Mouse (Mus musculus) limb, embryonic 11.5 days (tissue): ENCODE data around the gene Prkn. TPM values are rescaled to one million over a fixed set of nuclear protein-coding genes. Genes with fewer than 3 reads are reported as not detected.
A peak's percentile ranks its signal among the peaks of the same experiment; 100 is the strongest.

Experiments
- ATAC-seq: fragments of 200-750 bp; cut with Nextera tagmentation; 2 replicates; pipeline ENCODE4 v1.8.0; 2017; ENCODE audit warnings: low read depth; ENCODE audit not compliant: insufficient number of reproducible peaks, low FRiP score, low TSS enrichment
- DNase-seq: peaks from one replicate; pipeline ENCODE4 v3.0.0-alpha.2; 2015; ENCODE audit warnings: low spot score
- H3K27ac ChIP-seq: fragments of 300-500 bp; sonication (generic); replicated peaks from 2 replicates; pipeline ENCODE4 v1.5.1; 2014; ENCODE audit warnings: low read depth, mild to moderate bottlenecking, low read length
- H3K27me3 ChIP-seq: fragments of 300-500 bp; sonication (generic); 2 replicates; pipeline ENCODE4 v1.6.1; 2014; ENCODE audit warnings: mild to moderate bottlenecking, low read length, mixed read lengths; ENCODE audit not compliant: control insufficient read depth, insufficient read depth
- H3K36me3 ChIP-seq: fragments of 300-500 bp; sonication (generic); 2 replicates; pipeline ENCODE4 v1.6.1; 2014; ENCODE audit warnings: mild to moderate bottlenecking, low read length, moderate library complexity, mixed read lengths; ENCODE audit not compliant: control insufficient read depth, insufficient read depth
- H3K4me1 ChIP-seq: fragments of 300-500 bp; sonication (generic); 2 replicates; pipeline ENCODE4 v1.6.1; 2014; ENCODE audit warnings: low read length, mixed read lengths; ENCODE audit not compliant: control insufficient read depth, insufficient read depth
- H3K4me2 ChIP-seq: fragments of 300-500 bp; sonication (generic); 2 replicates; pipeline ENCODE4 v1.6.1; 2014; ENCODE audit warnings: low read depth, mild to moderate bottlenecking, moderate library complexity; ENCODE audit not compliant: severe bottlenecking
- H3K4me3 ChIP-seq: fragments of 300-500 bp; sonication (generic); 2 replicates; pipeline ENCODE4 v1.5.1; 2014; ENCODE audit warnings: low read depth, low read length
- H3K9ac ChIP-seq: fragments of 300-500 bp; sonication (generic); 2 replicates; pipeline ENCODE4 v1.6.1; 2014; ENCODE audit warnings: mild to moderate bottlenecking, low read length
- H3K9me3 ChIP-seq: fragments of 300-500 bp; sonication (generic); 2 replicates; pipeline ENCODE4 v1.6.1; 2016; ENCODE audit warnings: low read length; ENCODE audit not compliant: control insufficient read depth
- WGBS: fragments of 180-500 bp; shearing (Covaris S2); extraction: QIAGEN DNeasy Blood & Tissue Kit; methylation state at CpG from one replicate; pipeline ENCODE4 v1.1.7; 2014; 5-methylcytosine and 5-hydroxymethylcytosine counted together
- polyA plus RNA-seq: library from polyadenylated mRNA; unstranded; fragments of >200 nt; fragmentation: Nextera tagmentation; extraction: Ambion mirVana; gene quantifications from 2 replicates; pipeline ENCODE4 v1.2.1, GENCODE M21; 2014

The Prkn gene
- polyA plus RNA-seq, 1 experiment from 2014 or later, result 1.2 TPM

DNA sequence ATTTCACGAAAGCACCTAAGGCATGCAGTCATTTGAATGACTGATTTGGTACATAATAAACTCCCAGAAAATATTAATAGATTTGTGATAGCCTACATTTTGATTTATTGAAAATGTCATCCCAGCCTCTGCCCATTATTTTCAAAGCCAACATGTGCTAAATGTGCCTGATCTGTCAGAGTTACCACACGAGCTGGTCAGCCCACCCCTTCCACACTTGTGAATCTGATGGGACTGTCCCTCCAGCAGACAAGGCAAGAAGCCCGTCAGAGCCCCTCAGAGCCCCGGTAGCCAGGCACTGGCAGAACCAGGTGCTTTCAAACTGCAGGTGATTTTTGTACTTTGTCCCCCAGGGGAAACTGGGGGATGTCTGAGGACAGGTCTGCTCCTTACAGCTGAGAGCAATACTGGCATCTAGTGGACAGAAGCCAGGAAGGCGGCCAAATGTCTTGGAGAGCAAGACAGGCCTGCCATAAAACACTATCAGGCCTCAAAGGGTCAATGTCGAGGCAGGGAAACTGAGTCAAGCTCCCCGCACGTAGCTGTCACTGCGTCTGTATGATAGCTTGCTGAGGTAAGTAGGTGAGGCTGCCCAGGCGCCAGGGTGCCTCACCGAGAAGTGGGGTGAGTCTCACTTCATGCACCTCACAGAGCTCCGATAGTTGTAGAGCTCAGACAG is 1078.1 kb downstream of the Prkn start:
- H3K4me1 ChIP-seq, result no peaks in the 10 kb centered on the region
- H3K4me3 ChIP-seq, result no peak overlapping the region
- H3K27ac ChIP-seq, result no peak overlapping the region
- DNase-seq (peak; percentile 61), ATAC-seq (no peak)
- no peak overlapping the region for H3K9ac ChIP-seq
- no peaks in the 10 kb centered on the region for H3K9me3 ChIP-seq
- 53% methylated on average over 12 of the region's 12 CpGs for WGBS
- H3K4me2 ChIP-seq, result no peak overlapping the region
- no peaks in the 10 kb centered on the region for H3K27me3 ChIP-seq
- no peaks in the 10 kb centered on the region for H3K36me3 ChIP-seq

DNA sequence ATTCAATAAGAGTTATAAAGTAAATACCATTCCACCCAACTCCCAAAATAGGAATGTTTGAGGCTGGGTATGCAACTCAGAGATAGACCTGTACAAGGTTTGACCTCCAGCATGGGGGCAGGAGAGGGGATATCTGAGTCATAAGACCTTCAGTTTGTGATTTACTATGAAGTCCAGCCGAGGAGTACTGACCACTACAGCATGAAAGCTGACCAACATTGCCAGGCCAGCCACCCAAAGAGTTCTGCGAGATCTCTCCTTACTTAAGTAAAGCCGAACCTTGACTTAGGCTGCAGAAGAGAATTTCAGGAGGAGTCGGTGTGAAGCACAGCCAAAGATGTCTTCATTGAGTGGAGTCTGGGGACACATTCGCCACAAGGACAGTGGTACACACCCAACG is 1079.4 kb downstream of the Prkn start:
- Histone ChIP-seq H3K9ac (no peak overlapping the region), H3K4me3 (no peak overlapping the region), H3K36me3 (no peaks in the 10 kb centered on the region), H3K27ac (no peak overlapping the region), H3K9me3 (no peaks in the 10 kb centered on the region), H3K4me2 (no peak overlapping the region), H3K27me3 (no peaks in the 10 kb centered on the region), H3K4me1 (no peaks in the 10 kb centered on the region)
- DNase-seq (no peak), ATAC-seq (no peak)
- WGBS, result 89% methylated on average over 6 of the region's 6 CpGs

GRCm38 (mm10) chr17:11921026-11921425 is 1080.8 kb downstream of the Prkn start:
- Histone ChIP-seq H3K27me3 (no peaks in the 10 kb centered on the region), H3K36me3 (no peaks in the 10 kb centered on the region), H3K4me3 (no peak overlapping the region), H3K9ac (no peak overlapping the region), H3K4me2 (no peak overlapping the region), H3K4me1 (no peaks in the 10 kb centered on the region), H3K27ac (no peak overlapping the region), H3K9me3 (no peaks in the 10 kb centered on the region)
- DNase-seq (no peak), ATAC-seq (no peak)
- 85% methylated on average over 9 of the region's 9 CpGs for WGBS

DNA sequence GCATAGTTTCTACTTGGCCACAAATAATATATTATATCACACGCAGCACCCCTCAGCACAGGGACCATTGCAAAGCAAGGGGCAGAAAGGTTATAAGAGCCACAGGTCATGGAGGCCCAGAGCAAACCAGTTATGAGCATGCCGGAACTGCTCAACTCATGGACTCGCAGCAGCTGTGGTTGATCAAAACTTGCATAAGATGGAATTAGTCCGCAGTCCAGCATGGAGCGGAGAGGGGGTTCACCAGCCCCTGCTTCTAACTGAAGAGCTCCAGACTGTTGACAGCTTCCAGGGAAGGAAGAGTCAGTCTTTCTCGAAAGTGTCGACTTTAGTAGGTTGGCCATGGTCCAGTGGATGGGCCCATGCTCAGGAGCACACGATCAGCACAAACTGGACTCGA is 1083.8 kb downstream of the Prkn start:
- Histone ChIP-seq H3K36me3 (no peaks in the 10 kb centered on the region), H3K4me2 (no peak overlapping the region), H3K4me3 (no peak overlapping the region), H3K9ac (no peak overlapping the region), H3K9me3 (no peaks in the 10 kb centered on the region), H3K27ac (no peak overlapping the region), H3K27me3 (no peaks in the 10 kb centered on the region), H3K4me1 (peaks cover 10% of the 10 kb centered on the region; the same call in 1 of the 2 replicates)
- no peak for ATAC-seq
- no peak for DNase-seq
- WGBS, result 92% methylated on average over 9 of the region's 9 CpGs

DNA sequence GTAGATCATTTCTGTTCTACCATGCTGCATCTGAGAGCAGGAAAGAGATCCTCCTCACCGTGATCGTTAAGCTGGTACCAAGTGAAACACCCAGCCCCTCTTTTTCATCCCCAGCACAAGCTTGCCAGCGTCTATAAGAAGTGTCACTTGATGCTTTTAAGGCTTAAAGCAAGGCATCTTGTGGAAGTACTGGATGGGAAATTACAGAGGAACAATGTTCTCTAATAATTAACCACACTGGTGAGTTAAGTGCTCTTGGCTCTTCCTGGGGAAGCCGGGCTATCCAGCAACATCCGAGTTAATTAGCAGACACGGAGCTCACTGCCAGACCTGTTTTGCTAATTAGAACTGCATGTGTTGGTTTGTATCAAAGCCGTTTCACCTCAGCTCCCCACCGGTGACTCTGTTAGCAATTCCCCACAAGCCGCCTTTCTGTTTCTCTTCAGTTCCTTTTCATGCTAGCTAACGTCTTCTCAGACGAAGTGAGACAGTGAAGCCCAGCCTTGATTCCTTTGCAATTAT is 1086.7 kb downstream of the Prkn start:
- H3K27ac ChIP-seq, result no peak overlapping the region
- H3K36me3 ChIP-seq, result no peaks in the 10 kb centered on the region
- ATAC-seq, result no peak
- H3K27me3 ChIP-seq, result no peaks in the 10 kb centered on the region
- H3K9ac ChIP-seq, result no peak overlapping the region
- no peak overlapping the region for H3K4me3 ChIP-seq
- peaks cover 10% of the 10 kb centered on the region; the same call in 1 of the 2 replicates for H3K4me1 ChIP-seq
- no peaks in the 10 kb centered on the region for H3K9me3 ChIP-seq
- DNase-seq, result peak; percentile 40
- WGBS, result 12% methylated on average over 11 of the region's 11 CpGs
- no peak overlapping the region for H3K4me2 ChIP-seq

- H3K27me3 ChIP-seq, result no peaks in the 10 kb centered on the region
Measured at GRCm38 (mm10) chr17:11931641-11932040, 1091.5 kb downstream of the Prkn start.

DNA sequence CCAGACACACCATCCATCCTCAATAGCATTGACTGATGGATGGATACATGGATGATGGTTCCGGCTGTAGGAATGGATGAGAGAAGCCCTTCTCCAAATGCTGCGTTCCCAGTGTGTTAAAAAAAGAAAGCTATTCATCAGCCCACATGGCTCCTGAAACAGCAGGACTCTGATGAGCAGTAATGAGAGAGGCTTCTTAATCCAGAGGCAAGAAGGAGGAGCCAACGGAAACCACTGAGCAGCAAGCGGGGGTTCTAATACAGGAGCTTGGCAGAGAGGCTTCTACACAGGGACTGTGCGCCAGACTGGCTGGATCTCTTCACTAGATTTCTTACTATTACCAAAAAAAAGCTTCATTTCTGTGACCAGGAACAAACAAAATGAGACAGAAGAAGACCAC is 1093.6 kb downstream of the Prkn start:
- ATAC-seq (no peak), DNase-seq (no peak)
- Histone ChIP-seq H3K4me3 (no peak overlapping the region), H3K36me3 (no peaks in the 10 kb centered on the region), H3K4me2 (no peak overlapping the region), H3K27ac (no peak overlapping the region), H3K27me3 (no peaks in the 10 kb centered on the region), H3K4me1 (no peaks in the 10 kb centered on the region), H3K9ac (no peak overlapping the region), H3K9me3 (no peaks in the 10 kb centered on the region)
- WGBS, result 65% methylated on average over 5 of the region's 5 CpGs

More at GRCm38 (mm10) chr17:11931641-11932040, 1091.5 kb downstream of the Prkn start:
- DNase-seq (no peak), ATAC-seq (no peak)
- no peaks in the 10 kb centered on the region for H3K9me3 ChIP-seq
- H3K4me3 ChIP-seq, result no peak overlapping the region
- H3K27ac ChIP-seq, result no peak overlapping the region
- H3K36me3 ChIP-seq, result no peaks in the 10 kb centered on the region
- H3K9ac ChIP-seq, result no peak overlapping the region
- no peak overlapping the region for H3K4me2 ChIP-seq
- WGBS, result 87% methylated on average over 4 of the region's 4 CpGs
- peaks cover 6% of the 10 kb centered on the region; the same call in 1 of the 2 replicates for H3K4me1 ChIP-seq

DNA sequence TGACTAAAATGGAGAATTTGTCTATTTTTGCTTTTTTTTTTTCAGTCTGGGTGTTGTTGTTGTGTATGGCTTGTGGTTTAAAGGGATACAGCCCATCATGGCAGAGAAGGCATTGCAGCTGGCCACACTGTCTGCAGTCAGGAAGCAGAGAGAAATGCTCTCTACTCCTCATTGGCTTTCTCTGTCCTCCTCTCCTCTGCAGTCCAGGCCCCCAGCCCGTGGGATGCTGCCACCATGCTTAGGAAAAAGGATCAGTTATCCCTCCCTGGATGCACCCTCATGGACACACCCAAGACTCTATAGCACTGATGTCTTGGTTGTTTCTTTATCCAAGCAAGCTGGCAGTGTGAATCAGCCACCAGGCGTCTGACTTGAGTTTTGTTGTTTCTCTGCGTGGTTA is 1107.3 kb downstream of the Prkn start:
- Histone ChIP-seq H3K27ac (no peak overlapping the region), H3K27me3 (no peaks in the 10 kb centered on the region), H3K36me3 (no peaks in the 10 kb centered on the region), H3K4me3 (no peak overlapping the region), H3K4me1 (no peaks in the 10 kb centered on the region), H3K4me2 (no peak overlapping the region), H3K9ac (no peak overlapping the region), H3K9me3 (no peaks in the 10 kb centered on the region)
- ATAC-seq (no peak), DNase-seq (no peak)
- 84% methylated on average over 3 of the region's 3 CpGs for WGBS
